Mouse (Mus musculus) cerebellum, adult 2 months (tissue): Measurements from ENCODE around the gene Atp6v1g3. TPM values are rescaled to one million over a fixed set of nuclear protein-coding genes. Genes with fewer than 3 reads are reported as not detected.

Experiments
- DNase-seq, 2 experiments: peaks; one replicate each; pipeline ENCODE4 v3.0.0; 2021
- H3K27ac ChIP-seq: fragments of 200-500 bp; 2 replicates; pipeline ENCODE4 v1.5.1; 2012; ENCODE audit warnings: low read length, control low read depth, inconsistent platforms; ENCODE audit not compliant: insufficient read depth
- H3K27me3 ChIP-seq: fragments of 200-500 bp; 2 replicates; pipeline ENCODE4 v1.6.1; 2012; ENCODE audit warnings: inconsistent platforms, mild to moderate bottlenecking, low read length, moderate library complexity; ENCODE audit not compliant: control insufficient read depth, insufficient read depth
- H3K4me1 ChIP-seq: fragments of 200-500 bp; 2 replicates; pipeline ENCODE4 v1.6.1; 2011; ENCODE audit warnings: low read length; ENCODE audit not compliant: control insufficient read depth, insufficient read depth
- H3K4me3 ChIP-seq: fragments of 200-500 bp; replicated peaks from 2 replicates; pipeline ENCODE3; 2011; ENCODE audit warnings: mild to moderate bottlenecking, low read depth, low read length, control low read depth; ENCODE audit not compliant: insufficient read depth
- CTCF ChIP-seq: fragments of 200-500 bp; IDR thresholded peaks from 2 replicates; pipeline ENCODE4 v1.5.1; 2011; ENCODE audit warnings: low read depth, mild to moderate bottlenecking, control low read depth, low read length, moderate library complexity, borderline replicate concordance; ENCODE audit not compliant: insufficient read depth
- POLR2A ChIP-seq: fragments of 200-500 bp; IDR thresholded peaks from 2 replicates; pipeline ENCODE4 v1.6.1; 2011; ENCODE audit warnings: low read length, control low read depth, borderline replicate concordance; ENCODE audit not compliant: insufficient read depth
- WGBS: fragments of 180-500 bp; shearing (Covaris S2); methylation state at CpG from one replicate; pipeline ENCODE4 v1.1.7; 2018; 5-methylcytosine and 5-hydroxymethylcytosine counted together
- polyA plus RNA-seq: library from polyadenylated mRNA; depleted of rRNA; stranded (reverse); fragments of >200 nt; gene quantifications from 2 replicates; pipeline ENCODE4 v1.2.3, GENCODE M21; 2012; rRNA removed

Atp6v1g3 gene
- polyA plus RNA-seq, 1 experiment: not detected

DNA sequence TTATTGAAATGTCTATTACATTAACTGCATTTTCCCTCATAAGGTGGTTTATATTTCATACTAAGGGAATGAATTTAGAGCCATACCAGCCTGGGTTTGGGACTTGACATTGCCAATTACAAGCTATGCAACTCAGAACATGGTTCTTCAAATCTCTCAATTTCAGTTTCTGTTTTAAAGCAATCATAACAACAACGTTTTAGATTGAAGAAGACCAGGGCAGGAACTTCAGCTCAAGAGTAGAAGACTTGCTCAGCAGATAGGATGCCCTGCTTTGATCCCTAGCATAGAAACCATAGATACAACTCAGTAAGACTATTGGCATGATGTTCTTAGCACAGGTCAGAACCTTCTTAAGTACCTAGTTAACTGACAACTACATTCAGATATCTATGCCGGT, 63.9 kb downstream of the Atp6v1g3 start:
- WGBS: 85% methylated on average over 2 of the region's 2 CpGs
- no peaks in the 10 kb centered on the region for H3K4me1 ChIP-seq
- H3K27me3 ChIP-seq: no peaks in the 10 kb centered on the region
- no peak for TF ChIP-seq CTCF
- no peak for TF ChIP-seq POLR2A
- H3K27ac ChIP-seq: no peak overlapping the region
- no peak overlapping the region for H3K4me3 ChIP-seq
- DNase-seq: no peak

Other genes with a start within 250 kb of the Atp6v1g3 start
- gene Ptprc, start 98.0 kb upstream of the Atp6v1g3 start, polyA plus RNA-seq: 1.1 and 1.3 TPM in 2 replicates